Mouse (Mus musculus) heart, adult 2 months (tissue): ENCODE data around the gene Olfr204.

Source experiments
- CTCF ChIP-seq: fragments of 200-600 bp; IDR thresholded peaks from 2 replicates; pipeline ENCODE4 v1.8.1; 2022; ENCODE audit warnings: antibody characterized with exemption, mild to moderate bottlenecking, moderate library complexity
- POLR2A ChIP-seq: fragments of 200-500 bp; IDR thresholded peaks from 2 replicates; pipeline ENCODE4 v1.6.1; 2011; ENCODE audit warnings: mild to moderate bottlenecking, low read depth, low read length, control low read depth; ENCODE audit not compliant: insufficient read depth

GRCm38 (mm10) chr16:59286693-59287092, 31.4 kb downstream of the Olfr204 start, which contains the start of gene Olfr202:
- TF ChIP-seq CTCF = no peak
- no peak for TF ChIP-seq POLR2A
